Mouse (Mus musculus): ENCODE results near the gene Maff.

The Maff gene

DNA sequence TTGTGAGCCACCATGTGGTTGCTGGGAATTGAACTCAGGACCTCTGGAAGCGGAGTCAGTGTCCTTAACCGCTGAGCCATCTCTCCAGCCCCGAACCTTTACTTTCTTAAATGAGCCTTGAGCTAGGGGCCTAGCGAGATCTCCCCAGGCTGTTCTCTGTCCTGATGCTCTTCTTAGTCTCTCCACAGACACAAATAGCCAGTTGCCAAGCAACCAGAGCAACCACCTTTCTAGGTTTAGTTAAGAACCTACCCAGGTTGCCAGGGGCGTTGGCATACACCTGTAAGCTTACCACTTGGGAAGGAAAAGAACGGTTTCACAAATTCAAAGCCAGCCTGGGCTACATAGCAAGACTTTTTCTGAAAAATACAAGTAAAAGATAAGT is 16.4 kb upstream of the Maff start:
- DNase-seq: no peak

DNA sequence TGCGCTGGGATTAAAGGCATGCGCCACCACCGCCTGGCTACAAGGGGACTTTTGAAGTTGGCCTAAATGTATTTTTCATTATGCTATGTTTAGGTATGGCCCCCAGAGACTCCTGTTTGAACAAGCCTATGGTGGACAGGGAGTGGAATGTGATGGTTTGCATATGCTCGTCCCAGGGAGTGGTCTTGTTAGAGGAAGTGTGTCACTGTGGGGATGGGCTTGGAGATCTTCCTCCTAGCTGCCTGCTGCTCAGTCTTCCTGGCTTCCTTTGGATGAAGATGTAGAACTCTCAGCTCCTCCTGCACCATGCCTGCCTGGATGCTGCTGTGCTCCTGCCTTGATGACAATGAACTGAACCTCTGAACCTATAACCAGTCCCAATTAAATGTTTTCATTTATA is 15.9 kb upstream of the Maff start:
- DNase-seq: no peak

DNA sequence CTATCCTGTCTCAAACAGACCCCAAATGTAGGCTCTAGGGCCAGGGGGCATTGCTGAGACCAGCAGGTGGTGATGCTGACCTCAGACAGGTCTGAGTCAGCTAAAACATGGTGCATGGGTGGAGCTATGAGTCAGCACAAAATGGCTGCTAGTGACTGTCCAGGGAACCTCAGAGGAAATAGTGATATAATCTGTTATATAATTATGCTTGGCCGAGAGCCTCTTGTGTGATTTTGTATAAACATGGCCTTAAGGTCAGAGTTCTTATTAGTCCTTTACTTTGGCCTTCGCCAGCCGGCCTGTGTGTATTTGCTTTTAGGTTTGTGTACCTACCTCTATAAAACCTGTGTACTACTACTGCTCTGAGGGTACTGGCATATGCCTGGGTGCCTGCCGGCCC is 13.0 kb upstream of the Maff start:
- DNase-seq: no peak

DNA sequence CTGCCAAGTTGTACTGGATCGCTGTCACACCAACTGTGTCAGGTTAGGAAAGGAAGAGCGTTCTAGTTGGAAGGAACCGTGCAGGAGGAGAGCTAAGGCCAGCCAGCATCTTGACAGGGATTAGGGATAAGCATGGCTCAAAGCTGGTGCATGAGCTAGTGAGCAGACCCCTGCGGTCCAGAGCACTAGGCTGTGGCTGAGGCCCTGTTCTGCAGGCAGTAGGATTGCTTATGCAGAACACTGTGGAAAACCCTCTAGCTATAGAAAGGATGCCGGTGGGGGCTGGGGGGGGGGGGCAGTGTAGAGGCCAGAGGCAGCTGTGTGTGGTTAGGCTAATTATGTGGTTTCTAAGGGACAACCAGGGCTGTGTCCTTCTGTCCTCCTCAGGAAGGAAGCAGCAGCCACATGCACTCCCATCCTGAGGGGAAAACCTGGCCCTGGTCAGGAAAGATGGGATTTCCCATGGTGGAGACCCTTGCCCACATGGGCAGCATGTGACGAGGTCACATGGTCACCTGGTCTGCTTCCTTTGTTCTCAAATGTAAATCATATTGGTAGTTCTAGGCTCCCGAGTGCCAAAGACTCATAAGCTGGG is 11.3 kb upstream of the Maff start:
- DNase-seq: no peak

DNA sequence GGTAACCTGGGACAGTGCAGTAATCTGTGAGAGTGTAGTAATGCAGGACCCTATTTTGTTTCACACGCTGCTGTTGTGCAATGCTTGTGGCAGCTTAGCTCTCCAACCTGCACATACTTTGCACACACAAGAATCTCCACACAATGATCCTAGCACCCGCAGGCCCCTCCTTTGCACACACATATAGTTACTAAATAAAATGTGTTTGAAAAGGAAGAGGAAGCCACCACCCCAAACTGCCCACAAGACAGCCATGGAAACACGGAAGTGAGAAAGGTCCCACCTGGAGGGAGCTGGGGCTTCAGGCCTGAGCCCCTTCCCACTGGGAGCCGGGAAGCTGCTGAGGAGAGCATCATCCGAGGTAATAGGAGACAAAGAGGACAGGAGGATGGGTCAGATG is 7.4 kb upstream of the Maff start:
- no peak for DNase-seq

DNA sequence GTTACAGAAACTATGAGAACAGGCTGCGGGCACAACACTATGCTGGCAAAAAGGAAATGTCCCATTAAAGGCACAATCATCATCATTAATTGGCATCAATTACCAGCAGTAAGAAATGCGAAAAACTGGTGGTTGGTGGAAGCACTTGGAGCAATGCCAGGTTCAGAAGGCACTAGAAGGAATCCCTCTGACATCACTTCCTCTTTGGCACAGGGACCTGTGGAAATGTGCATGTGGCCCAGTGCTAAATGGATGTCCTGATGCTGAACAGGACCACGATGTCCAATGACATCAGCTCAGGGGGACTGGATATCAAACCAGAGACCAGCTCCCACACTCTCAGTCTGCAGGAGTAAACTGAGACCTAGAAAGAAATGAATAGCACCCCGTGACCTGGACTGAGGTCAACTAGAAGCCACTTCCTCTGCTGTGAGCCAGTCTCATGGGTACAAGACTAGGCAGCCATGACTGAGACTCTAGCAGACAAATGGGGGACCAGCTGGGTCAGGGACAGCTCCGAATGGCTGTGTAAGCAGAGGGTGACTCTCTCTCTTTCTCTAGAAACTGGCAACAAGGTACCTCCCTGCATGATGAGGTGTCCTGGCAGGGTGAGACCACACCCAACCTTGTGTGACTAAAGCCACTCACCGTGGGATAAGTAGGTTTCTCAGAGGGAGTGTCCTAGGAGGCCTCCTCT is 3.6 kb upstream of the Maff start:
- no peak for DNase-seq

DNA sequence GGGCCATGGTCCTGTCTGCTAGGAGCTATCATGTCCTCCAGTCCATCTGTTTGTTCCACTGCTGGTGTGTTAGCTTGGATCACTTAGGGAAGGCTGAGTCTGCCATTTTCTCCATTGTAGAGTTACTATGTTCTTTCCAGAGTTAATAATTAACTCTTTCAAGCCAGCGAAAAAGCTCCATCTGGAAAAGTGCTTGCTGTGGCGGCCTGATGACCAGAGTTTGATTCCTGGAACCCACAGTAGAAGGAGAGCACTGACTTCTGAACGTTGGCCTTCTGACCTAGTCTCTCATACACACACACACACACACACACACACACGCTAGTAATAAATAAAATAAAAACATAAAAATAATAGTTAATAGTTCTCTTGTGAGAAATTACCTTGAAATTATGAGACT is 1.8 kb upstream of the Maff start:
- no peak for DNase-seq

DNA sequence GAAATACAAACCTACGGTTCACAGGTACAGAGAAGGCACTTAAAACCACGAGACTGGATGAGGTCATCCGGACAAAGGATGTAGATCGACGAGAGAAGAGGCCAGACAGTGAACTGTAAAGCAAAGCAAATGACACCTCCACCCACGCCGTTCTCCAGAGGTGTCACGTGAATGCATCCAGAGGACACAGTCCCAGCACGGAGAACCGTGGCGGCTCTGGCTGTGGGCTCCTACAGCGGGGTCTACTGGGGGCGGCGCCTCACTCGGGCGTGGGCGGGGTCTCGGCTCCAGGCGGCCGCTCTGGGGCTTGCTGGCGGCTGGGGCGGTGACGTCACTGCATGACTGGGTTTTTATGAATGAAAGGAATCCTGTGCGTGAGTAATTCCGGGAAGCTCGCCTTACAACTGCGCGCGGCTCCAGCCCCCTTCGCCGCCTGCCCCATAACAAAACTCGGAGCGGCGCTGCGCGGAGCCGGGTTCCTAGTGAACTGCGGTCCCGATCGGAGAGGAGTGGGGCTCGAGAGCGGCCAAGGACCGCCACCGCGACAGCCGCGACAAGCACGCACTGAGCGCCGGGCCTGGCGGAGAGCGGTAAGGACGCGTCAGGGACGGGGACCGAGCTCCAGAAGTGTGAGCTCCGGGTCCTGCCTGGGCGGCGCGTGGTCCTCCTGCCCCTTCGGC is 884 bp downstream of the Maff start:
- DNase-seq: peak; percentile 74 to 84

DNA sequence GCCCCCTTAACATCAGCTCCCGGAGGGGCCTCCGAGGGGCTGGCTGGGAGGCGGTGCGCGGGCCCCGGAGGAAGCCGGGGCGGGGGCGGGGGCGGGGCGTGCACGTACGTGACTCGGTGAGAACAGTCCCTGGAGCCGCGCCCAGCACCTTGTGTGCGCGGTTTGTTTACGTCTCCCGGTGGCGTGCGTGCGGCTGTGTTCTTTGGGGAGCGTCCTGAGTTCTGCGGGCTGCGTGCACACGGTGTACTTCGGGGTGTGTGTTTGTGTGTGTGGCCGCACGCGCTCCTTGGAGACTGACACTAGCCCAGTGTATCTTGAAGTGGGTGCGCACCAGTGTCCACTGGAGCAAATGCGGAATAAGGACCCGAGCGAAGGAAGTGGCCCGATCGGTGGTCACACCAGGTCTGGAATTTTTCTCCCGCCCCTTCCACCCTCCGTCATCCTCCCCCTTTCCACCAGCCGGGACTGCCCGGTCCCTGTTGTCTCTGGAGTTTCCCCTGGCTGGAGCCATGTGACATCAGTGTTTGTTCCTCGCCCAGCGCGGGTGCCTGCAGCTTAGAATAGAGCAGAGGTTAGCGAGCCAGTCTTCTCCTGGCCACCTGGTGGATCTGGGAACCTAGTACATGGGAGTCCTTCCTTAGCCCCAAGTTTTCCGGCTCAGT is 1.6 kb downstream of the Maff start:
- peak; percentile 42 to 58 for DNase-seq

DNA sequence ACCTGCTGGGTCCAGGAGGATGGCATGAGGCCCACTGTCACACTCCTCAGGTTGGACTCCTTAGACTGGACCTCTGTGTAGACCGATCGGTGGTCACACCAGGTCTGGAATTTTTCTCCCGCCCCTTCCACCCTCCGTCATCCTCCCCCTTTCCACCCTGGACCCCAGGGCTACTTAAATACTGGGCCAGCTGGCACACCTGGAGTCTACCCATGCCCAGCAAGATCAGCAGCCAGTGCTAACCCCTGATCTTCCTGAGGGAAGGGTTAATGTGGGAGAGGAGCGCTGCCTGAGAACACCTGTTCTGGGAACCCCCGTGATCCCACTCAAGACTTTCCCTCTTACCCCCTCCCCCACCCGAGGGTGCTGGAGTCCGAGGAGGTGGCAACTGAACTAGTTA is 2.2 kb downstream of the Maff start:
- no peak for DNase-seq

DNA sequence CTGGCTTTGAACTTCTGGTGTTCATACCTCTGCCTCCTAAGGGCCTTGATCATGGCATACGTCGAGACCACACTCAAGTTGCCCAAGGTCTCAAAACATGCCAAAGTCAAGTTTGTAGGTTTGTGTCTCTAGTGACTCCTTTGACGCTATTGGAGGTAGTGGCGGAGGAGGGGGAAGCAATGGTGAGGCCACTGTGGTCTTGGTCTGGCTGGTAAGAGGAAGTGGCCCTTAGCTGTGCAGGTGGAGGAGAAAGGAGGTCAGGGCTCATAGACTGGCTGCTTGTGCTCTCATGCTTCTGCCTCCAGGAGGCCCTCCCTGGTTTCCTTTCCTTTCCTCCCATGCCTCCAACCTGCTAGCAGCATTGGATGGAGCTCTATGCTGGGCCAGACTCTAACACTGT is 4.4 kb downstream of the Maff start:
- DNase-seq: no peak

DNA sequence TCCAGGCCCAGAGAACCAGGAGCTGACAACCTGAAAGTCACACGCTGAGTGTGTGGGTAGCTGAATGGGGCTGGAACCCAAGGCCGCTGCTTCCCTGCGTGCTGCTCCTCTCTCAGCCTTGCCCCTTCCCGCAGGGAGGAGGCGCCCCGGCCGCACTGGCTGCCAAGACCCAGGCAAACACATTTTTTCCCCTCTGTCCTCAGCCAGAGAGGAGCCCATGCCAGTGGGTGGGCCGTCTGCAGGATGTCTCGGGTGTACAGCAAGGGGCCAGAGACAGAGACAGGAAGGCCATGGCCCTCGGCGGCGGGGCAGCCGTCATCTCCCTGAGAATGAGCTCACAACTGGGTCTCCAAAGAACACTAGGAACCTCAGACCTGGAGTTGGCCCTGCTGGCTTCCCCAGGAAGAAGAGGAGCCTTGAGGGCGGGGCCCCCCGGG is 4.9 kb downstream of the Maff start:
- no peak for DNase-seq

DNA sequence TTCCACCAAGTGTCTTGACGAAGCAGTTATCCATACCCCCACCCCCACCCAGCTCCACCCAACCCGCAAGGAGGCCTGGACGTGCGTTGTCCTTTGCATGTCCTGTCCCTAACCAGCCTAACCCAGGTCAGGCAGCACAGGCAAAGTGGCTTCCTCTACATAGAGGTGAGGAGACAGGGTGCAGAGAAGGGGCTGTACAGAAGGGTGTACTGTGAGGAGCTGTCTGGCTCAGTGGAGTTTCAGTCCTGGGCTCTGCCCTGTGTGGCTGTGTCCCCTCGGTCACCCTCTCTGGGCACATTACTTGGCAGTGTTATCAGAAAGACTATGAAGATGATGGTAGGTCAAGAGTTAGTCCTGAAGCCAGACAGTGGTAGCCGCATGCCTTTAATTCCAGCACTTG is 6.1 kb downstream of the Maff start:
- no peak for DNase-seq

DNA sequence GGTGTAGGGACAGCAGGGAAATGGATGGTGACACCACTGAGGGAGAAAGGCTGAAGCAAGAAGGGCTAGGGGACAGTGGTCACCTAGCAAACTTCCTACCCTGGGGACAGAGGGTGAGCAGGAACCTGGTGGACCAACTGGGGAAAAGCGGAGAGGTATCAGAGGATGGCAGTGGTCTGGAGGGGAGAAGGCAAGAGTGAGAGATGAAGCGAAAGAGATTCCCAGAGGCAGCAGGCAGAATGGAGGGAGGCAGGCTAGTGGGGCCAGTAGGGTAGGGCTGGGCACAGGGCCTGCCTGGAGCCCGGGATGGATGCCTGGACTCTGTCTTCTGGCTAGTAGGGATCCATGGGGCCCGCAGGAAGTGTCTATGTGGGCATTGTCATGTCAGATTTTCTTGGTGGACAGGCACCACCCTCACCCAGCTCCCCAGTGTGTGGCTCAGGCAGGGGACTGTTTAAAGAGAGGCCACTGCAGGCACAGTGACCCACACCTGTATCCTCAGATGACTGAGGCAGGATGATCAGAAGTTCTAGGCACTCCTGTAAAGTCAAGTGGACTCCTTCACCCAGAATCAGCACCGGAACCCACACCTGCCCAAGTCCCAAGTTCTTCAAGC is 7.4 kb downstream of the Maff start:
- no peak for DNase-seq

DNA sequence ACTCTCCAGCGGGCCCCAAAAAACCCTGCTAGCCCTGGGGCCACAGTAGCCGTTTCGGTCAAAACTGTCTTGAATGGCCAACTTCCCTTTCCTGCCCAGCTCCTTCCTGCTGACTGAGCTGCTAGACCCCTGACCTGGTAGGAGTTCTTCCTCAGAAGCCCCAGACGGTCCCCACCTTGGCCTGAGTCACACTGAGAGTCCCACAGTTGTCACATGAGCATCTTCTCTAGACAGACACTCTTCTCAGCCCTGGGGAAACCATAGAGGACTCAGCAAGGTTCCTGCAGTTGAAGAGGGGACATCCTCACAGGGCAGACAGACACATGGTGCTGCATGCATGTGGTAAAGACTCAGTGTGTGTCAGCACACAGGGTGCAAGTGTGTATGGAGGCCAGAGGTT is 8.2 kb downstream of the Maff start:
- DNase-seq: no peak

DNA sequence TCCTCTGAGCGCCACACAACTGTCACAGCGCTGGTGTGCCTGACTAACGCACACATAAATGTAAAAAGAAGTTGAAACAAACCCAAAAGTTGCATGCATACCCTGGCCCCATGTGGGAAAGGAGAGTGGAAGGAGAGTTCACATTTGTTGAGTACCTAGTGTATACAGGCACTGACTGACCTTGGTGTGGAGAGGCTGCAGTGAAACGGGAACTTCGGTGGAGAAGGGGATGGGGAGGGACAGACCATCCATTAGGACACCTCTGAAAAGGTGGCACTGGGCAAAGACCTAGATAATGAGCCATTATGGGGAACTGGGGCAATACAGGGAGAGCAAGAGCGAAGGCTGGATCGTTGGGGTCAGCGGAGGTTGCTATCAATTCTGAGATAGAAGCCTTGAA is 10.1 kb downstream of the Maff start:
- DNase-seq: no peak

DNA sequence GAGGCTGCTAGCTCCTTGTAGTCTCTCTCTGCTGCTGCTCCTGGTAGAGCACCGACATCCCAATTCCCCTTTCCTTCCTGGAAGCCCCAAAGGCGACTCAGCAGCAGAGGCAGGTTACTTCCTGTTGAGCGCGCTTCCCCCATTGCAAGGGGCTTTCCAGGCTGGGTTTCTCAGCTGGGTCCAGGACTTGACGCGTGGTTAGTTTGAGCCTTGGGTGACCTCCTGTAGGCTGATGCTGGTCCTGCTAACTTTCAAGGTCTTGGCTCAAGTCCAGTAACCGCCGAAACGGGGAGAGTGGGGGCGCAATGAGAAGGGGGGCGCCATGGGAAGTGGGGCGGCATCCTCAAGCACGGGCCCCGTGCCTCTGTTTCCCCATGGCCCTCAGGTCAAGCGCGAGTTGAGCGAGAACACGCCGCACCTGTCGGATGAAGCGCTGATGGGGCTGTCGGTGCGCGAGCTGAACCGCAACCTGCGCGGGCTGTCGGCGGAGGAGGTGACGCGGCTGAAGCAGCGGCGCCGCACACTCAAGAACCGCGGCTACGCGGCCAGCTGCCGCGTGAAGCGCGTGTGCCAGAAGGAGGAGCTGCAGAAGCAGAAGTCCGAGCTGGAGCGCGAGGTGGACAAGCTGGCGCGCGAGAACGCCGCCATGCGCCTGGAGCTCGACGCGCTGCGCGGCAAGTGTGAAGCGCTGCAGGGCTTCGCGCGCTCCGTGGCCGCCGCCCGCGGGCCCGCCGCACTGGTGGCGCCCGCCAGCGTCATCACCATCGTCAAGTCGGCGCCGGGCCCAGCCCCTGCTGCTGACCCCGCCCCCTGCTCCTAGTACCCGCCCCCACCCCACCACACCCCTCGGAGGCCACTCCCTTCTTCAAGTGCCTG is 10.9 kb downstream of the Maff start:
- DNase-seq: peak; percentile 34 to 47

DNA sequence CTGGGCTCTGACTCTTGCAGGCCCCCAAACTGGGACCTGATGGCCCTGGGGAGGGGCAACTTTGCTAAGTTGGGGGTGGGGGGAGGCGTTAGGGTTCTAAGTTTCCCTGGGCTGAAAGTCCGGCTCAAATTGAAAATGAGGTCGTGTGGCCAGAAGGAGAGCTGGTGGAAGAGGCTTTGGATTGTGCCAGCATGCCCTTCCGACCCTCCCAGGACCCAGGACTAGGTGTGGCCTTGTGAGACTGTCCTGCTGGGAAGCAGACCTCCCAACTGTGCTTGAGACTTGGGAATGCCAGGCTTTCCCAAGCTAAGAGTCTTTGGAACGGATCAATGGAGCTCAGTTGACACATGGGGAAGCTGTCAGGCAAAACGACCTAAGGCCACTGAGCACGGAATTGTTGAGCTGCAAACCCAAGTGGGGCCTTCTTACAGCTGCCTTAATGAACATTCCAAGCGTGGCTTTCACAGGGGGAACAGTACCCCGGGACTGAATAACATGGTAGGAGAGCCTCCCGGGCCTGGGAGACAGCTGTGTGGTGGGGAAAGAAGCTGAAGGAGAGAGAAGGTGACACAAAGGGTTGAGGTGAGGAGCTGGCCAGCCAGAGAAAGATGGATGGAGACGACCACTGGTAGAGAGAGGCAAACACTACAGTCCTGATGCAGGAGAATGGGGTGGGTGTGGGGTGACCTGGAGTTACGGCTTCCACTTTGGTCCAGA is 11.7 kb downstream of the Maff start:
- no peak for DNase-seq

DNA sequence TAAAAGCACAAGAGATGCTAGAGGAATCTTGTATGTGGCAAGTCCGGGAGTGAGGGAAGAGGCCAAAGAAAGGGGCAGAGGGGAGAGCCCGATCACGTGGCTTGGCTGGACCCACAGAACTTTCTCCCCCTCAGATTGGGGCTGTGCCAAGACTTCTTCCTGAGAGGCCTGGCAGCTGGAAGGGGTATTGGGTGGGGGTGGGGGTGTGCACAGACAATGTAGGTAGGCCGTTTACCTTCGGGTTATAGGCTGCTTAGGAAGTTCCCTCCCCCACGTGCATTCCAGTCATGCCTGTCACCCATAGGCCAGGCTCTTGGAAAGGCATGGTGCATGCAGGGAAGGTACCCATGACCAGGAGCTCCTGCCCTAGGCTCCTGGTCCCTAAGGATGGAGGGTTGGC is 13.5 kb downstream of the Maff start:
- no peak for DNase-seq

DNA sequence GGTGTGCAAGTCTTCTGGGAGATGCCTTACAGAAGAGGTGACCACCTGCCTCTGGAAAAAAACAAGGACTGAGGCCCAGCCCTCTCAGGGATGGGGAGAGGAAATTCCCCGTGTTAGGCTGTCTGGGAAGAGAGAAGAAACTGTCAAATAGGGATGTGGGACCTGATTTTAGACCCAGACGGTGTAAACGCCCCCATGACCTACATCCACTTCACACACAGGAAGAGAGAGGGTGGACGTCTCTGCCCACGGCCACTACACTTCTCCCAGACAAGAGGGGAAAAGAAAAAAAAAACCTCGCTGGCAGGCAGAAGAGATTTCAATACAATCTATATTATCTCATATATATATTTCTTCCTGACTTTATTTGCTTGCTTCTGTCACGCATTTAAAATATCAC is 13.9 kb downstream of the Maff start:
- no peak for DNase-seq

DNA sequence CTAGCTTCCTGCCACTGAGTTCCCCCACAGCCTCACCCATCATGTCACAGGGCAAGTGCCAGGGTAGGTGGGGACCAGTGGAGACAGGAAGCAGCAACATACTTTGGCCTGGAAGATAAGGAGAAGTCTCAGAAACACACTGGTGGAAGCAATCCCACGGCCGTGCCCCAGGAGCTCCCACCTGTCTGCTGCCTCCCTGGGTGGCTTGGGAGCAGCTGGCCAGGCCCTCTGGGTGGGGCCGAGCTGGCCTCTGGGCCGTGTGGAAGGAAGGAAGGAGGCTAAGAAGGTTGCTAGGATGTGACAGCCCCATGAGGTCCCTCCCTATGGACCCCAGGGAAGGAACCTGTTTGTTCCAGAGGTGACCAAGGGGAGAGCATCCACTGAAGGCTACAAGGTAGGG is 14.6 kb downstream of the Maff start:
- DNase-seq: no peak

DNA sequence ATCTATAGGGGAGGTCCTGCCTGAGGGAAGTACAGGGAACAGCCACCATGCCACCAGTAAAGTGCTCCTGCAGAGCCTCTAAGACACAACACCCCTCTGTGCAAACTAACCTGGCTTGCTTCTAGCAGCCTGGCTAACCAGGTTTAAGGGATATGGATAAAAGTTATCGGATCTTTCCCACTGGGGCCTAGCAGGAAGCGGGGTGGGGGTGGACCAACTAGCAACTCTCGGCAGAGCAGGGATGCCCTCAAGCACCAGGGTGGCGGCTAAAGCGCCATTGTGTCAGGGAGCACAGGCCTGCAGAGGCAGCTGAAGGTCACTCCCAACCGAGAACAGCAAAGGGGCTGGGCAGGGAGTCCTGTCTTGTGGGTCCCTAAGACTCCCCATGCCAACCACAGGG is 17.7 kb downstream of the Maff start:
- no peak for DNase-seq

Measured in spleen, adult 18-20 months (tissue).